Mouse (Mus musculus) heart, adult 2 months (tissue): ENCODE measurements around the gene Plcb4.

ENCODE experiments used
- CTCF ChIP-seq: fragments of 200-600 bp; IDR thresholded peaks from 2 replicates; pipeline ENCODE4 v1.8.1; 2022; ENCODE audit warnings: antibody characterized with exemption, mild to moderate bottlenecking, moderate library complexity
- EP300 ChIP-seq: fragments of 200-500 bp; IDR thresholded peaks from 2 replicates; pipeline ENCODE4 v1.6.1; 2011; ENCODE audit warnings: low read depth, low read length, control low read depth; ENCODE audit not compliant: insufficient read depth
- POLR2A ChIP-seq: fragments of 200-500 bp; IDR thresholded peaks from 2 replicates; pipeline ENCODE4 v1.6.1; 2011; ENCODE audit warnings: mild to moderate bottlenecking, low read depth, low read length, control low read depth; ENCODE audit not compliant: insufficient read depth

- TF ChIP-seq CTCF, result no peak
- no peak for TF ChIP-seq EP300
- TF ChIP-seq POLR2A, result no peak
Observed at GRCm38 (mm10) chr2:135833743-135834142, 174.9 kb downstream of the Plcb4 start.
